Mouse (Mus musculus) liver, adult 2 months (tissue): ENCODE measurements around the gene Acvr1b.

ENCODE experiments used
- CTCF ChIP-seq: fragments of 200-500 bp; IDR thresholded peaks from 2 replicates; pipeline ENCODE4 v1.5.1; 2011; ENCODE audit warnings: low read depth, low read length, control low read depth
- POLR2A ChIP-seq: fragments of 200-500 bp; IDR thresholded peaks from 2 replicates; pipeline ENCODE4 v1.6.1; 2011; ENCODE audit warnings: low read length, control low read depth; ENCODE audit not compliant: insufficient read depth; ENCODE audit errors: extremely low read depth

GRCm38 (mm10) chr15:101233183-101233582 is 59.3 kb downstream of the Acvr1b start:
- TF ChIP-seq CTCF = no peak
- TF ChIP-seq POLR2A = no peak
